Mouse (Mus musculus) CD4-positive helper T cell, adult 2 months (primary cell): Measurements from ENCODE around the gene Dcaf6.
A peak's percentile ranks its signal among the peaks of the same experiment; 100 is the strongest.

ENCODE experiments used
- DNase-seq: peaks from one replicate; pipeline ENCODE4 v3.0.0-alpha.2; 2012; ENCODE audit warnings: low read depth, missing footprints, low spot score

Dcaf6 gene

DNA sequence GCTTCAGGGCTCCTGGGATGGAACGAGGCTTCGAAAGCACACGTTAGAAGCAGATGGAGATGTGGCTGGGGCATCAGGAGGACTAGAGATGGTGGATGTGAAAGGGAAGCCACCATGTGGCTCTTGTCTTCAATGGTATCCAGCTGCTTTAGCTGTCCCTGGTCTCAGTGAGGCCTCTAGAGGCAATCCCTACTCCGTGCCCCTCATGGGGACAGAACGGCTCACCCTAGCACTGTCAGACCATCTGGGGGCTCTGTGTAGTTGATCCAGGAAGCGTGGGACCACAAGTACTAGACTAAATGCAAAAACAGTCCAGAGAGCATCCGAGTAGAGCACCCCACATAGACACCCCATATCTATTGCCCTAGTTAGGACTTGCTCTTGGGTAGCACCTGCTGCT, 138.4 kb downstream of the Dcaf6 start:
- no peak for DNase-seq

DNA sequence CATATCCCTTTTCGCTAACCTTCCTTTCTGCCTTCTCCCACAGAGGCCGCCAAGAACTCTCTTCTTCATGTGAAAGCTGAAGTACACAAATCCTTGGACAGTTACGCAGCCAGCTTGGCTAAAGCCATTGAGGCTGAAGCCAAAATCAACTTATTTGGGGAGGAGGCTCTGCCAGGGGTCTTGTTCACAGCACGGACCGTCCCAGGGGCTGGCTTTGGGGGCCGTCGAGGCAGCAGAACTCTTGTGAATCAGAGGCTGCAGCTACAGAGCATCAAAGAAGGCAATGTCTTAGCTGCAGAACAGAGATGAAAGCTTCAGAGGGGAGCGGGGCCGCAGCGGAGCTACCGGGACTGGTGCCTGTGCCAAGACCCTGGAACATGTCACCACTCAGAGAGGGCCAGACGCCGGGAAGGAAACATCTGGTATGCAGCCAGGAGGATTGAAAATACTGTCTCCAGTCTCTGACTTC, 138.8 kb downstream of the Dcaf6 start:
- DNase-seq: no peak

DNA sequence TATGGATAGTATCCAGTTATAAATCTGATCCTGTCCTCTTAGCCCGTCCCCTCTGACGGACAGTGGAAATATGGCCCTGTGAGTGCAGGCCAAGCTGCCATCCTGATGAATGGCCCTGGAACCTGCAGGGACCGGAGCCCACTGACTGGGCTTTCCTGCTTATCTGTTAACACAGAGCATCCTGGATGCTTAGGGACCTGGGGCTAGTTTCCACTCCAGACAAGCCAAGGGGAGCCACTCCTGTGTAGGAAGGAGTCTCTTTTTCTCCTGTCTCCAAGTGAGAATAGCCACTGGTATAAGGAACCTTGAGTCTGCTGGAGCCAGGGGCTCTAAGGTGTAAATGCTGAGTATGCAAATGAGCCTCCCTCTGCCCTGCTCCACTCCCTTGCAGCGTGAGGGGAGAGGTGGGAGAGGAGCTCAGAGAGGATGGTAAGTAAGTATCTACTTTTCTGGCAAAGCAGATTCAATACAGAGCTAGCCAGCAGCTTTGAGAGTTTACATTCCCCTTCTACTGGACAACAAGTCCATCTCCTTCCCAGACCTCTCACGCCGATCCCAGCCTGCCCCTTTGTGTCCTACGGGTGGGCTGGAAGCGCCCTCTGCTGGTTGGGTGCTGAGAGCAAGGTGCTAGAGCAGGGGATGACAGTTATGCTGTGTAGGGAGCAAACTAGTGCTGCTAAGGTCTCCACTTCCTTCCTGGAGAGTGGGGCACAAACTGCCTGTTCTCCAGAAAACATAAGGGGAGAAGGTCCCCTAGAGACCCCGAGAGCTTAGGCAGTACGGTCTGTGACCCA, 139.9 kb downstream of the Dcaf6 start:
- DNase-seq: peak; percentile 6

DNA sequence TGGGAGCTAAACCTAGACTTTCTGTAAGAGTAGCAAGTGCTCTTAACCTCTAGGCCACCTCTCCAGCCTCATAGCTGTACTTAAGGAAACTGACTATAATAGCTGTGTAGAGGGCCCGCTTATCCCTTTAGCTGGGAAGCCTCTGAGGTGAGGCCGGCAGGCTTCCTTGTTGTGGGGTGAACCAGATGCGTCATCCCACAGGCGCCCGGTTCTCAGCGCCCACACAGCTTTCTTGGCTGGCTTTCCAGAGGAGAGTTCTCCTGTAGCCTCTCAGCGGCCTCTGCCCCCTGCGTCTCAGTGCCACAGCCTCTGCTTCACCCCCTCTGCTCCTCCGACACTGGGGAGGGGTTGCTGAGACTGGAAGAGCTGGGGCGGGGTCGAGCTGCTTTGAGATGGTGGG, 143.9 kb downstream of the Dcaf6 start:
- no peak for DNase-seq

DNA sequence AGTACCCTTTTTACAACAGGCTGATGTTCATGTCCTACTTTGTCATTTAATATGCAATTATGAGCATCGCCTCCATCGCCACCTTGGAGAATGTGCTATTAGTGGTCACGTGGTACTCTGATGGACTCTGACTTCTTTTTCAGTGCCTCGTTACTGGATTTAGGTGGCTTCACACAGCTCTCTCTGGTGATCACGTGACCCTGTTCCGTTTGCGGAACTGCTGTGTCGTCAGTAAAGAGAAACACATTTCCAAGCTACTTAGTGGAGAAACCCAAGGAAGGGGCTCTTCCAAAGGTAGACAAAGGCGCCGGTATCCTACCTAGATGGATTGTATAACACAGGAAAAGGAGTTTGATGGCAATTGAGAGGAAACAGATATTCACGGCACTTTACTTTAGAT, 152.1 kb downstream of the Dcaf6 start:
- no peak for DNase-seq

DNA sequence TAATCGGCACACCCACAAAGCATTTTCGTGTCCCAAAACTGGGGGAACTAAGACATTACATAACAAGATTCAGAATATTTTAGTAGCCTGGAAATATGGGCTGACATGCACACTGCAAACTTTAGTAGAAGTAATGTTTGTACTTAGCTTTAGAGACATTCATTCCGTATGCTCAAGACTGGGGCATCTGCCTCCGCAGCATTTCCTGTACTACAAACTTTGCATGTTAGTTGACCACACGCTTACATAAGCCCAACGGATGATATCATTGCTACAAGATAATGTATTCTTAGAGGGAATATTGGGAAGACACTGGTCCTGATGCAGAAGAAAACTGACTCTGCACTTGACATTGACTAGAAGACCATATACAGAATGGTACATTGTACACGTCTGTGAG, 155.9 kb downstream of the Dcaf6 start:
- no peak for DNase-seq

DNA sequence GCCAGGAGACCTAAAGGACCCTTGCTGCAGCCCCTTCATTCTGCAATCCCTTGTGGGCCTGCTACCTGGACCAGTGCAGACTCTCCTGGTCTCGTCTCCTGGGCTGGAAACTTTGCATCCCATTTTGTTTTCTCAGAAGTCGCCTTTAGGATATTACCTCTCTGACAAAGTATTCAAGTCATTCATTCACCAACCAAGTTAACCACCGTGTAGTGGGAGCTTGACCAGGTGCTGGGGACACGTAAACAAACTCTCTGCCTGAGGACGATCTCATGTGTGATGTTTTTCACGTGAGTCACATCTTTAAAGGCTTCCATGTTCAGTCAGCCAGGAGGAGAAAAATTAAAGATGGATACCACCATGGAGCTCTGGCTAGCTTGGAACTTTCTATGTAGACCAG, 157.1 kb downstream of the Dcaf6 start:
- DNase-seq: no peak

DNA sequence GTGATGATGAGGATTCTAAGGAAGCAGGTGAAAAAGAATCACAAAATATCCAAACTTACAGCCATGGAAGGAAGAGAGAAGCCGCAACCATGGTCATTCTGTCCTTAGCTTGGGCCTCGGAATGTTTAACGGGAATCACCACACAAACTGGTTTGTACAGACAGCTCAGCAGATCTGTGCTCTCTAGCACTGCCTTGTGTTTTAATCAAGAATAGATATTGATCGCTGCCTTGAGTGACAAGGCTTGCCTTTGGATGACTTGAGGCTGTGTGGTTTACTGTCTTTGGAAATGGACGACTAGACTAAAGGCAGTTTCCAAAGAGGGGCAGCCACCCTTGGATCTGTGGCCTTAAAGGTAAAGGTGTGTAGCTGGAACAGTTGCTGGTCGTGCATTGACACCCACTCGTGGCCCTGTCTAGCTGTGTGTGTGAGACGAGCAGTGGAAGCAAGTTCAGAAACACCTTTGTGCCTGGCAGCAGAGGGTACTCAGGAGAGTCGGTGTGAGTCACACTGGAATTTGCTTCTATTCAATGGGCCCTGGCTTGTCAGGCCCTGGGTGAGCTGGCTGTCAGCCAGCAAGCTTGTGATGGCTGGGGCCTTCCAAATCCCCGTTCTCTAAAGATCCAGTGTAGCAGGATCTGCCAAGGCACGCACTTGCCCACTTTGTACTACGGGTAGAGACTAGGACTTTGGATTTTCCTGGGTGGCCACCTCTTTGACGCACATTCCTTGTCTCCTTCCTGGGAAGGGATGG, 157.6 kb downstream of the Dcaf6 start:
- no peak for DNase-seq

DNA sequence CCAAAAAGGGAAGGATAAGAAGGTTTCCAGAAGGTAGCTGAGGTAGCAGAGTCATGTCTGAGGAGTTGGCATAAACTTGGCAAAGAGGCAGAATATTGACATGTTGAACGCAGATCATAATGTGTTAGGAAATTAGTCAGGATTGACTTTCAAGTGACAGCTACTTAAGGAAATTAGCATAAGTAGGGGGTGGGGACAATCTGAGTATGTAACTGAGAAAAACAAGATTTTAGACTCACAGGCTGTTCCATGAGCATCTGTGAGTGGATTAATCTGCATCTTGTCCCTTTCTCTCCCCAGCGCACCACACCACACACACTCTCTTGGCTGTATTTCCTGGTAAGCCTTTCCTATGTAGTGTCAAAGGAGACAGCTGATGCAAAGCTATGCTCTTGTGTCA, 158.7 kb downstream of the Dcaf6 start:
- no peak for DNase-seq

DNA sequence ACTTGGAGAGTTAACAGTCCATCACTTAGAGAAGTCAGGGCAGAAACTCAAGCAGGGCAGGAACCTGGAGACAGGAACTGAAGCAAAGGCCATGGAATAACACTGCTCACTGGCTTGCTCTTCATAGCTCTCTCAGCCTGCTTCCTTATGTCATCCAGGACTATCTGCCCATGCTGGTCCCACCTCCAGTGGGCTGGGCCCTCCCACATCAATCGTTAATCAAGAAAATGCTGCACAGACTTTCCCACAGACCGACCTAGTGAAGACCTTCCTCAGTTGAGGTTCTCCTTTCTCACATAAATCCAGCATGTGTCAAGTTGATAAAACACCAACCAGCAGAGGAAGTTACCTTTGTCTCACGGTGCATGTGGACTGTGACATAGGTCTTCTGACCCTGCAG, 159.2 kb downstream of the Dcaf6 start:
- no peak for DNase-seq

DNA sequence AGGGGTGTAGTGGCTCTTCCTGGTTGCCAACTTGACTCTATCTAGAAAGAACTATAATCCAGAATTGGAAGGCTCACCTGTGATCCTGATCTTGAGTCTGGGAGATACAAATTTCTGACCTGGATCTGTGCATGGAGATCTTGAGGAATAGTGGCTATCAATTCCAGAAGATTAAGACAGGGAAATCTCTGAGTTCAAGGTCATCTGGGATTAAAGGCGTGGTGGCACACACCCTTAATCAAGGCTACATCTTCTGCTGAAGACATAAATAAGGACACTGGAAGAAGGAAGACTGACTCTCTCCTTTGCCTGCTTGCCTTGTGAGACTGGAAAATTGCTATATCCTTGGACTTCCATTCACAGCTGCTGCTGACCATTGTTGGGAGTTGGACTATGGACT, 164.8 kb downstream of the Dcaf6 start, which contains the start of gene Gpr161:
Gpr161 (plus strand) TSS at position 301 of the 400 bp plus-strand sequence.
- no peak for DNase-seq

DNA sequence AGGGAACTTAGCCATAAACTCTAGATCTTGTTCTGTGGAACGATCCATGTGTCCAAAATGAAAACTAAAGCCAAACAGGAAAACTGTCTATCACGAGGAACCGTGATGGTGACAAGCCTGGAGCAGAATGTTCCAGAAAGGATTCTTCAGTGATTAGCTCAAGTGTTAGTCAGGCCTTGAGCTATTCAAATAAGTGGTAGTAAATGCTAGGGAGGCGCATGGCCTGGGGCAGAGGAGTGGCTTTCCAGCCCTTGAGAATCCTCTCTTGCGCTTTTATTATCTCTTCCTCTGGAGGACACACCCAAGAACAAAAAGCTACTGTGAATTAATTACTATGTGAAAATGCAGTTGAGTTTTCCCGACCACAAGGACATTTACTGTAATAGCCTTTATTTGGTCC, 168.7 kb downstream of the Dcaf6 start:
- no peak for DNase-seq

DNA sequence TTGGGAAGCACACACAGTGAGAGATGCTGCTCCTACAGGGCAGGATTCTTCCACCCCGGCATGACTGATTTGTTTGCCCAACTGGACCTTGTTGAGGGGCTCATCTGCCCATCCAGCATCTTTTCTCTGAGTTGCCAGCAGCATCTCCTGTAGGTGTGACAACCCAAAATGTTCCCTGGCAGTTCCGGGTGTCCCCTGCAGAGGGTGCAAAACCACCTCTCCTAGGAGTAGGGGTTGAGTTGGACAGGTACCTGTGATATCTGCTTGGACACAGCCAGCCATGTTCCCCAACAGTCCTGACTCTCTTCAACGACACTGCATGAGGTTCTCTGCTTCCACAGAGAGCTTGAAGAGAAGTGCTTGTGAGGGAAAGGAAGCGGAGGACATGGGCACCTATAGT, 170.4 kb downstream of the Dcaf6 start:
- DNase-seq: peak; percentile 5

DNA sequence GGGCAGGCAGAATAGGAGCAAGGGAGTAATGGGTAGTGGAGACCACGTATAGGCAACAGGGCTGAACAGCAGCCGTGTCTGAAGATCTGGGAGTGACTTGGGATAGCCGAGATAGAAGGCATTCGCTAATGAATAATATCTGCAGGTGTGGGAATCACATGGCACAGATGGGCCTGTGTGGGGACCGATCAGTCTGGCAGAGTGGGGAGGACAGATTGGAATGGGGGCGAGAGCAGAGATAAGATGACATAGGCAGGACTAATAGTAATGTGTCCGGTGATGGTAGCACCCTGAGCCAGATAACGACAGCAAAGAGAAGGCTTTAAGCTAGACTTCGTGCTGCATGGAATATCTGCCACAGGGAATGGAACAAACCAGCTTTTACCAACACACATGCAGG, 172.1 kb downstream of the Dcaf6 start:
- DNase-seq: no peak

DNA sequence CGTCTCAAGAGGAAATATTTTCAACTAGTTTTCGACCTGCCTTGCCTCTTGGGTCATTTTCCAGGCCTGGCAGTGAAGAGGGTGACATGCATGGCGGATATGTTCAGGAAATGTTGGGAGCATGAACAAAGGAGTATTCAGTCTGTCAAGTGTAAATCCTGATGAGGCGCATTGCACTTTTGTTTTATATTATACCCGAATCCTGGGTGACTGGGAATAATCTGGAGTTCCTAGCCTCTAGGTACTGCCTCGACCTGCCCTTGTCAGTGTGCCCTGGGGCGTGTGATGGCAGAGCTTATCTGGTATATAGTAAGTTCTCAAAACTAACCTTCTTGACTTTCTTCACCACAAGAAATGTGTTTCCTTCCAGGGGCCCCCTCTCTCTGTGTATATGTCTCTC, 176.2 kb downstream of the Dcaf6 start:
- no peak for DNase-seq

DNA sequence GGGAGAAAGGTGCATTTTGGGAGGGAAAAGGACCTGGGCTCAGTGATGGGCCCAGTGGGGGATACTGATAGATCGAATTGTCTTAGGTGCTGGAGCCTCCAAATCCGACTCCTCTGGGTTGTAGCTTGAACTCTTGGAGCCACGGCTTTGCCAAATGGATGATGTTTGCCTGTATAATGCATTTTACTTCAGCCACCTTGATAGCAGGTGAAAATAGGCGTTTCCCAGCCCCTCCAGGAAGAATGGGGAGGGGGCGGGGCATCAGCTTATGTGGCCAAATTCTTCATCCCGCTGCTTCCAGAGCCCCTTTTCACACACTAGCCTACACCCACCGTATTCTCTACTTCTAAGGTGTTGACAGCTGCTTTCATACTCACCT, 177.3 kb downstream of the Dcaf6 start:
- no peak for DNase-seq

DNA sequence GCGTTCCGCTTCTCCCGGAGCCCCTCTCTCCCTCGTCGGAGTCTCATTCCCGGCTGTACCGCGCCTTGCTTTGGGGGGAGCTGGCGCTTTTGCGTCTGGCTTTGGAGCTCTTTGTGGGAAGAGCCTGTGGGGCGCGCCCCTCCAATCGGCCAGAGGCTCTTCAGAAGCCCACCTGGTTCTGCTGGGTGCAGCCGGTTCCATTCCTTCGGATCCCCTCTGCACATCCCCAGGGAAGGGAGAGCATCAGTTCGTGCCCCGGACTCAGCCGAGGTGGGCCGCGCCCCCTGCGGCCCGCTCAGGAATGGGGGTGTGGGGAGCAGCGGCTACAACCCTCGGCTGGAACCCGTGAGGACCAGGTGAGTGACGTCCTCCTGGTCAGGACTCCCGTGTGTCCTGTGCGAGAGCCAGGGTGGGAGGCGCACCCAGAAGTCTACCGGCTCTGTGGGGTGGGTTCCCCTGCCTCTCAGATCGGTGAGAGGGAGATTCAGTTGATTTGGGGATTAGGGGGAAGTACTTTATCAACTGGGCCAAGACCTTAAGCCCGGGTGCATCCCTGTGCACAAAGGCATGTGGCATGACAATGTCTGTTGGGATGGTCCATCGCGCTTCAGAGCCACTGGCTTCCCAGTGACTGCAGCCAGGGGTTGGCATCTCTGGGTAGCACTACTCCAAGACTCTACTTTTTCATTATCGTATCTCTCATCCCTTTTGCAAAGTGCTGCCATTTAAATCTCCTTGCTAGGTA, 177.9 kb downstream of the Dcaf6 start:
- no peak for DNase-seq

DNA sequence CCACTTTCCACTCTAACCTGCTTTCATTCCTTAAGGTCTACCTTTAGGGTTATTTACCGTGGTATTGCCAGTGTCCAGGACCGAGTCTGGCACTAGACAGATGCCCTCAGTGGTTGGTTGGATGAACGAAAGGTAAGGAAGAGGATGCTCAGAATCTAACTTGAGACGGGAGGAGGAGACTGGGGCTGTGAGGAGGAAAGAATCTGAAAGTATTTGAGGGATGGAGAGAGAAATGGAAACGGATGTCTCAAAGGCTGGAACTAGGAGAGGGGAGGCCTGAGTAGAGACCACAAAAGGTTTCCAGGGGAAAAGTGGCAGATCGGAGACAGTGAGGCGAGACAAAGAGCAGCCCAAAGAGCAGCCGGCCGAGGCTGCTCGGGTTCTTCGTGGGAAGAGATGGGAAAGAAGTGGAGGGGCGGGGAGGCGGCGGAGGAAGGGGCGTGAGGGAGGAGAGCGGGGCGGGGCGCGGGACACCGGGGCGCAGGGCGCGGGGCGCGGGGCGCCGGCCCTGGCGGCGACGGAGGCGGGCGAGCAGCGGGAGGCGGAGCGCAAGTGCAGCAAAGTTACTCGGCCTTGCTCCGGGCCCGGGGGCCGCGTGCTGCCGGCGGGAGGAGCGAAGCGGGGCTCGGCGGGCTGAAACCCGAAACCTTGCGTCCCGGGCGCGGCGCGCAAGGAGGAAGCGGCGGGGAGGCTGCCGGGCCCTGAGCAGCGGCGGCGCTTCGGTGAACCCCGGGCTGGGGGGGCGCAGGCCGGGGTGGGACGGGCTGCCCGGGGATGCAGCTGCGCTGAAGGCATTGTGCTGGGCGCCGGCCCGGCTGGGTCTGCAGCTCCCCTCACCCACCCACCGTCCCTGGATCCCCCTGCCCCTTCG, 178.7 kb downstream of the Dcaf6 start:
- peak; percentile 5 for DNase-seq

DNA sequence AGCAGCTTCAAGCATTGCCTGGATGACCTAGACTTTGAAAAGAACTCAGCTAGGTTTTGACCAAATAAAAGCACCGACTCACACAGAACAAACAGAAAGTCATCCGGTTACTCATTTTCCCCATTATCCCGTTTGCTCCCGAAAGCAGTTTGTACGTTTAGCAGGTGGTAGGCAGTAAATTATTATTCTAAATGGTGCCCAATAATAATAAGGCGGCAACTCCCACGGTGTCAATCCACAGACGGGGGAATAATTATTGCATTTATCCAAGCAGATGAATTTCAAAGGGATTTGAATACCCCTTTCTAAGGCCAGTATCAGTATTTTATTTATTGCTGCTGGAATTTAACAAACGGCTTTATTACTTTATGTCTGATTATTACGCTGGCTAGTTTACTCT, 179.5 kb downstream of the Dcaf6 start:
- DNase-seq: no peak
